Mouse (Mus musculus) CH12.LX (cell line): ENCODE data around the gene Zfp523. TPM values are rescaled to one million over a fixed set of nuclear protein-coding genes. Genes with fewer than 3 reads are reported as not detected.

Experiments used
- DNase-seq: peaks from one replicate; pipeline ENCODE4 v3.0.0-alpha.2; 2013; ENCODE audit errors: extremely low read depth
- H3K27ac ChIP-seq: 2 replicates; pipeline ENCODE4 v1.5.1; 2012; ENCODE audit warnings: low read depth, mild to moderate bottlenecking, control low read depth, moderate library complexity; ENCODE audit not compliant: insufficient read depth
- H3K27me3 ChIP-seq: replicated peaks from 2 replicates; pipeline ENCODE3; 2012; ENCODE audit warnings: inconsistent platforms
- H3K36me3 ChIP-seq, 2 experiments: replicated peaks in 1 of 2; 2 replicates each; pipeline versions ENCODE3 to v1.6.1; 2012; ENCODE audit warnings: inconsistent platforms in 1 of 2, low read length in 1 of 2, mild to moderate bottlenecking in 1 of 2, mixed read lengths in 1 of 2, moderate library complexity in 1 of 2; ENCODE audit not compliant: control insufficient read depth in 1 of 2, insufficient read depth in 1 of 2
- H3K4me1 ChIP-seq, 2 experiments: 2 replicates each; pipeline ENCODE4 v1.6.1; 2012; ENCODE audit warnings: inconsistent platforms in 1 of 2, moderate library complexity in 1 of 2; ENCODE audit not compliant: insufficient read depth in 2 of 2, control insufficient read depth in 1 of 2
- H3K4me2 ChIP-seq: 2 replicates; pipeline ENCODE4 v1.6.1; 2012; ENCODE audit warnings: low read depth, mild to moderate bottlenecking, control low read depth; ENCODE audit not compliant: poor library complexity, insufficient read depth, severe bottlenecking
- H3K4me3 ChIP-seq, 3 experiments: fragments of 150-350 bp in 1 of 3; sonication (generic) in 1 of 3; replicated peaks in 1 of 3; 2 replicates each; pipeline versions ENCODE3 to v1.5.1; 2011 to 2012; ENCODE audit warnings: low read depth in 2 of 3, low read length in 2 of 3, mild to moderate bottlenecking in 2 of 3, moderate library complexity in 2 of 3, control low read depth in 1 of 3, improper control_type of control experiment in 1 of 3, inconsistent platforms in 1 of 3, mixed read lengths in 1 of 3; ENCODE audit not compliant: poor library complexity in 1 of 3
- H3K79me2 ChIP-seq: replicated peaks from 2 replicates; pipeline ENCODE4 v1.6.1; 2012; ENCODE audit warnings: mild to moderate bottlenecking, moderate library complexity; ENCODE audit not compliant: control insufficient read depth, poor library complexity, insufficient read depth, severe bottlenecking; ENCODE audit errors: extremely low read depth
- H3K9ac ChIP-seq: 2 replicates; pipeline ENCODE4 v1.6.1; 2012; ENCODE audit warnings: low read depth, mild to moderate bottlenecking, control low read depth, moderate library complexity; ENCODE audit not compliant: insufficient read depth
- H3K9me3 ChIP-seq: replicated peaks from 2 replicates; pipeline ENCODE3; 2012; ENCODE audit warnings: low read length, inconsistent platforms, mixed read lengths
- ELF1 ChIP-seq: IDR thresholded peaks from 2 replicates; pipeline ENCODE4 v1.6.1; 2014; ENCODE audit warnings: low read depth, mild to moderate bottlenecking, inconsistent platforms, low read length, improper control_type of control experiment
- EP300 ChIP-seq: IDR thresholded peaks from 2 replicates; pipeline ENCODE4 v1.6.1; 2011; ENCODE audit warnings: low read length, improper control_type of control experiment
- ETS1 ChIP-seq: conservative IDR thresholded peaks from 2 replicates; pipeline ENCODE4 v1.6.1; 2012; ENCODE audit warnings: low read depth, mild to moderate bottlenecking, inconsistent platforms, low read length, improper control_type of control experiment, moderate library complexity
- GABPA ChIP-seq: IDR thresholded peaks from 2 replicates; pipeline ENCODE4 v1.6.1; 2012; ENCODE audit warnings: low read depth, low read length, improper control_type of control experiment, inconsistent platforms; ENCODE audit not compliant: insufficient replicate concordance
- HCFC1 ChIP-seq: IDR thresholded peaks from 2 replicates; pipeline ENCODE4 v1.6.1; 2012; ENCODE audit warnings: low read depth, mild to moderate bottlenecking, inconsistent platforms, low read length, improper control_type of control experiment
- IRF4 ChIP-seq: IDR thresholded peaks from 2 replicates; pipeline ENCODE4 v1.6.1; 2014; ENCODE audit warnings: low read depth, mild to moderate bottlenecking, inconsistent platforms, low read length, improper control_type of control experiment
- JUND ChIP-seq: conservative IDR thresholded peaks from 2 replicates; pipeline ENCODE4 v1.6.1; 2011; ENCODE audit warnings: low read depth, low read length, improper control_type of control experiment
- KAT2A ChIP-seq: IDR thresholded peaks from 2 replicates; pipeline ENCODE4 v1.6.1; 2012; ENCODE audit warnings: low read length, improper control_type of control experiment, inconsistent platforms; ENCODE audit not compliant: insufficient replicate concordance
- MEF2A ChIP-seq: IDR thresholded peaks from 2 replicates; pipeline ENCODE4 v1.6.1; 2014; ENCODE audit warnings: low read depth, mild to moderate bottlenecking, inconsistent platforms, low read length, improper control_type of control experiment, borderline replicate concordance
- POLR2AphosphoS2 ChIP-seq: IDR thresholded peaks from 2 replicates; pipeline ENCODE4 v1.6.1; 2011; ENCODE audit warnings: low read depth, low read length, improper control_type of control experiment
- RCOR1 ChIP-seq: conservative IDR thresholded peaks from 2 replicates; pipeline ENCODE4 v1.6.1; 2012; ENCODE audit warnings: low read depth, mild to moderate bottlenecking, inconsistent platforms, low read length, improper control_type of control experiment
- SMC3 ChIP-seq: IDR thresholded peaks from 2 replicates; pipeline ENCODE4 v1.6.1; 2011; ENCODE audit warnings: low read depth, low read length, improper control_type of control experiment
- TBP ChIP-seq: conservative IDR thresholded peaks from 2 replicates; pipeline ENCODE4 v1.6.1; 2011; ENCODE audit warnings: low read depth, low read length, improper control_type of control experiment
- TCF12 ChIP-seq: IDR thresholded peaks from 2 replicates; pipeline ENCODE4 v1.6.1; 2014; ENCODE audit warnings: low read depth, mild to moderate bottlenecking, inconsistent platforms, low read length, improper control_type of control experiment
- UBTF ChIP-seq: IDR thresholded peaks from 2 replicates; pipeline ENCODE4 v1.6.1; 2012; ENCODE audit warnings: low read depth, mild to moderate bottlenecking, inconsistent platforms, low read length, improper control_type of control experiment, moderate library complexity
- ZKSCAN1 ChIP-seq: IDR thresholded peaks from 2 replicates; pipeline ENCODE4 v1.6.1; 2012; ENCODE audit warnings: low read depth, inconsistent platforms, low read length, improper control_type of control experiment, borderline replicate concordance
- ZMIZ1 ChIP-seq: IDR thresholded peaks from 2 replicates; pipeline ENCODE4 v1.6.1; 2012; ENCODE audit warnings: low read depth, mild to moderate bottlenecking, inconsistent platforms, low read length, improper control_type of control experiment
- dilution Hi-C: fragments of 300-500 bp; cut with MboI; formaldehyde crosslinking; loops from 2 replicates; pipeline ENCODE4 v1.14.3; 2020; ENCODE audit warnings: low sequenced_read_pairs; ENCODE audit not compliant: extremely low pct_unique_long_range_greater_than_20kb, extremely low pct_ligation_motif_present
- in situ Hi-C: fragments of 300-500 bp; cut with MboI; formaldehyde crosslinking; loops from 3 replicates; pipeline ENCODE4 v1.14.3; 2019; ENCODE audit warnings: low sequenced_read_pairs, low pct_ligation_motif_present, low pct_unique_long_range_greater_than_20kb, mixed read lengths
- polyA plus RNA-seq: library from polyadenylated mRNA; unstranded; fragments of >175 nt; gene quantifications from 2 replicates; pipeline ENCODE4 v1.2.1, GENCODE M21; 2012; ENCODE audit warnings: low read depth; ENCODE audit not compliant: insufficient read length
- total RNA-seq, 2 experiments: library from RNA; depleted of rRNA; stranded (reverse); fragments of 300-350 nt in 1 of 2; fragments of >200 nt in 1 of 2; gene quantifications; 2 replicates each; pipeline ENCODE4 v1.2.3; 2012 to 2014

Gene Zfp523
- total and polyA plus RNA-seq, 3 experiments = 2.5 to 14.7 (median 10.1) TPM

DNA sequence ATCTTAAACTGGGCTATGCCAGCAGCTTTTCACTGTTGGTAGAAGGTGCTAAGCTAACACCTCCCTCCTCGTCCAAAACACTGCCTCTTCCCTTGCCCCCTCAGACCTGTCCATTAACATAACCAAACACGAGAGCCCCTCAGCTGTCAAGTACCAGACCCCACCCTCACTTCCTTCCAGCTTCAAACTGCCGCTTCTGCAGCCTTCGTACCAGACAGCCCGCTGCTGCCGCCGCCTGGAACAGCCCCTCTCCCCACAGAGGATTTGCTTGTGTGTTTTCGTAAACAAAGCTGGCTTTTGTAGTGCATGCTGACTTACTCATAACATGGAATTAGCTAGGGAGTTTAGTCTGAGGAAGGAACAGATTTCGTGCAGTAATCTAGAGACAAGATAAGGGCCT lies 33.2 kb upstream of the Zfp523 start:
- TF ChIP-seq ETS1 (no peak), ELF1 (no peak), IRF4 (no peak), RCOR1 (no peak), ZKSCAN1 (no peak), EP300 (no peak), TBP (no peak), HCFC1 (no peak), UBTF (no peak), GABPA (no peak), ZMIZ1 (no peak), POLR2AphosphoS2 (no peak), SMC3 (no peak)
- Histone ChIP-seq H3K27me3 (peaks cover 87% of the 10 kb centered on the region), H3K27ac (no peak overlapping the region), H3K9me3 (no peaks in the 10 kb centered on the region), H3K9ac (no peak overlapping the region), H3K4me3 (no peak overlapping the region), H3K4me1 (peaks cover 8 to 22% of the 10 kb centered on the region in 2 experiments), H3K36me3 (no peaks in the 10 kb centered on the region), H3K79me2 (no peaks in the 10 kb centered on the region), H3K4me2 (no peak overlapping the region)
- no peak for DNase-seq
- dilution Hi-C loops = no loop called here
- in situ Hi-C loops = no loop called here

DNA sequence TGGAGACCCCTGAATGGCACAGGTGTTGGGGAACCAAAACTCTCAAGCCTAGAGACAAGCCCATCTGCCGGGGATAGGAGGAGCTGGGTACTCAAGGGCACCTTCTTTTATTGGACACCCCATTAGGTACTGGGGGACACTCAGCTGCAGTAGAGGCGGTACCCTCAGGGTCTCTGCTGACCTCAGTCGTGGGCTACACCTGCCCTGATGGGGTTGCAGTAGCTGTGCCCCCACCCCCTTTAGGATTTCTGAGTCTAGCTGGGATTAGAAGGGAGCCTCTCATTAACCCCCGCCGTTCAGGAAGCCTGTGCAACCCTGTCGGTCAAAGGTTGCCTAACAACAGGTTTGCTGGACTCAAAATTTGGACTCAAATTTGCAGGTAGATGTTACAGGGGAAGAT lies 32.7 kb upstream of the Zfp523 start:
- no peak for DNase-seq
- Histone ChIP-seq H3K79me2 (no peaks in the 10 kb centered on the region), H3K4me3 (no peak overlapping the region), H3K4me1 (peaks cover 8 to 22% of the 10 kb centered on the region in 2 experiments), H3K9ac (no peak overlapping the region), H3K27ac (no peak overlapping the region), H3K27me3 (peaks cover 87% of the 10 kb centered on the region), H3K36me3 (no peaks in the 10 kb centered on the region), H3K4me2 (no peak overlapping the region), H3K9me3 (no peaks in the 10 kb centered on the region)
- TF ChIP-seq JUND (no peak), KAT2A (no peak), ZKSCAN1 (no peak), EP300 (no peak), TCF12 (no peak), MEF2A (no peak)
- in situ Hi-C loops (no loop called here), dilution Hi-C loops (no loop called here)
